Mouse (Mus musculus): Measurements from ENCODE around the gene Clec12b.
"Not testable (repeated sequence)": the region's sequence is repeated elsewhere in the genome, so short reads cannot be mapped to it uniquely, and the experiment has no call there.

Clec12b gene

GRCm38 (mm10) chr6:129365959-129366359 lies 19.7 kb downstream of the Clec12b start:
- peak; percentile 63 to 66 for DNase-seq

- DNase-seq, result no peak
Measured at GRCm38 (mm10) chr6:129363942-129364341, 21.7 kb downstream of the Clec12b start.

GRCm38 (mm10) chr6:129359515-129359914 lies 26.2 kb downstream of the Clec12b start:
- DNase-seq, result no peak

- no peak for DNase-seq
Measured at GRCm38 (mm10) chr6:129356430-129356829, 29.2 kb downstream of the Clec12b start.

GRCm38 (mm10) chr6:129355774-129356173 lies 29.9 kb downstream of the Clec12b start:
- DNase-seq, result no peak

DNA sequence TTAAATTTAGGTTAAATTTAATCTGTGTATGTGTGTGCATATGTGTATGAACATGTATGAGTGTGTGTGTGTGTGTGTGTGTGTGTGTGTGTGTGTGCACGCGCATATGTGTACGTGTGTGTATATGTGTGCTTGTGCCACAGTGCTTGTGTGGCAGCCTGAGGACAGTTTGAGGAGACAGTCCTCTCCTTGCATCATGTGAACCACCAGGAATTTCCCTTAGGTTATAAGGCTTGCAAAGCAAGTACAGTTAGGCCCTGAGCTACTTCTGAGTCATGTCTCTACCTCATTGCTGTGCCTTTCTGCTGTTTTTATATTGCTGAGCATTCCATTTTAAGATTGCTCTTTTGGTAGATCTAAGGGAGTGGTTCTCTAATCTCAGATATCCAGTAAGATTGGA lies 34.6 kb downstream of the Clec12b start:
- DNase-seq, result no peak

DNA sequence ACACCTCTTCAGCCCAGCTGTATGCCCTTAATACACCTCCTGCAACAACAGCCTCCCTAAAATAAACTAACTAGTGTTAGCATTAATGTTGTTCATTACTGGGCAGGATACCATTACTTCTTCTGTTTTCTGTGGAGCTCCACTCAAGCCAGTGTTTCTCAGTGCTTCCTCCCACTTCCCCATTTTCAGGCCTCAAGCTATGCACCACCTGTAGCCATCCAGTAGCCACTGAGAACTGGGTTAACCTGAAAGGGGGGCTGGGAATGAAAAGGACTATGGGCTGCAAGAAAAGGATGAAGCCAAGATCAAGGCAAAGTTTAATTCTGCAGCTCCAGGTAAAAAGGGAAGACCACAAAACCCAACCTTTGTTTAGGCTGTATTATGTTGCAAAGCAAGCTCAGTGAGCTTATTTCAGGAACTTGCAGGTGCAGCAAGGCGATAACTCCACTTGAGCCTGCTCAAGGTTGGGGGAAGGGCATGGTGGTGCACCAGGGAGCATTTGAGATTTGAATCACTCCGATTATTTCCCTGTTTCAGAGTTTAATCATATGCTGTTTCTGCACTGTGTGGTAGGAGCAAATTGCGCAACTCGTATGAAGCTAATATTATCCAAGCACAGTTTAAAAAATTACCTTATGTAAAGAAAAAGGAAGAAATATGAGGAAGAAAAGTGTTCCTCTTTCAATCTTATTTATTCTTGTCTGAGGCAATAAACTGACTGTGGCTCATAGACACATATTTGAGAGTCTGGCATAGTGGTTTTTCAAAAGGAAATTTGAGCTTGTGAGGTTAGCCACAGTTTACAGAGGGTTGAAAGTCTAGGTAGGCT lies 35.9 kb downstream of the Clec12b start:
- no peak for DNase-seq

- DNase-seq, result no peak
Measured at GRCm38 (mm10) chr6:129344408-129344807, 41.3 kb downstream of the Clec12b start.

GRCm38 (mm10) chr6:129342391-129342790 lies 43.3 kb downstream of the Clec12b start, which contains the start of gene Clec12a:
Gene Clec12a (plus strand): TSS chr6:129342691.
- not testable (repeated sequence) for DNase-seq

GRCm38 (mm10) chr6:129337751-129338150 lies 47.9 kb downstream of the Clec12b start:
- DNase-seq, result no peak

DNA sequence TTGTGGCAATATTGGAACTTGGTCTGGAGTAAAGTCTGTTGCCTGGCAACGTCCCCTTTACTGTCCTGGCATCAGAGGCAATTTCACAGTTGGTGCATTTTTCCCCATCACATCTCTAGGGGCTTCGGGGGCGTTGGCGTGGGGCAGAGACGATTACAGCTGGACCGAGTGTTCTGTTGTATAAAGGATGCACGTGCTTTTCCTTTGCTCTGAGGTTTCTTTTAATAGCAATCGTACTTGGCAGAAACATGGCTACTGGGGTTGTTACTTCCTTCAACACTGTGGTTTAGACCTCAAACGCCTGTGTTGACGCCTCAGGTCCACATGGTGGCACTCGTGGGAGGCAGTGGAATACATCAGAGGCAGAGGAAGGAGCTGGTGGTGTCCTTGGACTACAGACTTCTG lies 52.0 kb downstream of the Clec12b start:
- peak; percentile 64 to 67 for DNase-seq

GRCm38 (mm10) chr6:129331610-129332009 lies 54.1 kb downstream of the Clec12b start, which contains the start of gene 4922502D21Rik:
Gene 4922502D21Rik (minus strand): TSS chr6:129331796.
- DNase-seq, result no peak

GRCm38 (mm10) chr6:129326568-129327150 lies 59.0 kb downstream of the Clec12b start:
- DNase-seq, result peak; percentile 22 to 30

- no peak for DNase-seq
Measured at GRCm38 (mm10) chr6:129326016-129326415, 59.7 kb downstream of the Clec12b start.
